Mouse (Mus musculus): Measurements from ENCODE around the gene Sgsh. TPM values are rescaled to one million over a fixed set of nuclear protein-coding genes. Genes with fewer than 3 reads are reported as not detected.
A peak's percentile ranks its signal among the peaks of the same experiment; 100 is the strongest.
"Not testable (repeated sequence)": the region's sequence is repeated elsewhere in the genome, so short reads cannot be mapped to it uniquely, and the experiment has no call there.

Sgsh gene
- 1 to 10 TPM; 7.0 to 7.7 TPM for total RNA-seq (2021)

DNA sequence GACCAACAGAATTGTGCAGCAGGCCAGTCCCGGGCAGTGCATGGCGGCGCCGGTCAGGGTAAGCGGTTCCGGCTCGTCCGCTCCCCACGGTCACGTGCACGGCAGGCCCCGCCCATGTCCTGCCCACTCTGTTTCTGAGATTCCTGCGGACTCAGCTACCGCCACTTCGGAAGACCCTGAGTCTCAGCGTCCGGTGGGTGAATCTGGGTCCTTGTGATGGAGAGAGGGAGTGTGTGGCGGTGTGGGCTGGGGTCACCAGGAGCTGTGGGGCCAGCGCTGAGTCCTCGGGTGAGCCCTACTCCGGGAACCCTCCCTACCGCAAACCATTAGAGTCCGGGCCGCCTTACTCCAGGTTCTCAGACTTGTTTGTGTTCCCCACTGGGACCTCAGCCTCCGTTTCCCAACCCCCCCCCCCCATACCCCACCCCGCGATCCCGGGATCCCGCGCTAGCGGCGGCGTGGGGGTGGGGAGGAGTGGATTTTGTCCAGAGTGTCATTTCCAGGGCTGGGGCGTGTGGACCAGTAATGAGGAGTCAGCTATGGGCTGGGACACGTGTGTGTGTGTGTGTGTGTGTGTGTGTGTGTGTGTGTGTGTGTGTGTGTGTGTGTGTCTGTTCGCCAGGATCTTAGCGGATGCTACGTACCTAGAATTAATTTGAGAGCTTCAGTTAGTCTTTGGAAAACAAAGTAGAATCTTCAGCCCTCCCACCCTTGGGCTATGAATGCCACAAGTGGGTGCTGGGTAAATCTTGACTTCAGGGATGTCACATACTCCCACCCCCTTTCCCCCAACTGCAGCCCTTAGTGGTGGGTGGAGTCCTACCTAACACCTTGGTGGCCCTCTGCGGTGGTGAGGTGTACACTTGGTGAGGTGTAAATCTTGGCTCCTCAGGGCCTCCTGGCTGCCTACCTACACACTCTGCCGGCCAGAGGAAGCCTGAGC is at the start of gene Sgsh, which contains the start of gene Slc26a11:
TSS of gene Sgsh (minus strand) at position 94 of the 943 bp plus-strand sequence.
TSS of gene Slc26a11 (plus strand) at position 115 of the 943 bp plus-strand sequence.
- peak; percentile 91 for DNase-seq

DNA sequence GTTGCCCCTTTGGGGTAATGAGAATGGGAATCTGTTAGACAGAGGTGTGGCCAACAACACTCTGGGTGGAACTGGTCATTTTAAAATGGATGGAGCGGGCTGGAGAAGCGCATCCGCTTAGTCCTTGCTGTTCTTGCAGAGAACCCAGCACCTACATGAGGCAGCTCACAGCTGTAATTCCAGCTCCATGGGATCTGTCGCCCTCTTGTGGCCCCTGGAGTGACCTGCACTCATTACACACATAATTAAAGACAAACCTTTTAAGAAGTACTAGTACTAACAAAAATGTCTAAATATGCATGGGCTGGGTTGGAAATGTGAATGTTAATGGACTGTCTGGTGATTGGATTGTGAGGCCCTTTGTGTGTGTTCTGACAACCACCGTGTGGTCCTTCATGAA is 49.3 kb upstream of the Sgsh start:
- peak; percentile 41 for DNase-seq

DNA sequence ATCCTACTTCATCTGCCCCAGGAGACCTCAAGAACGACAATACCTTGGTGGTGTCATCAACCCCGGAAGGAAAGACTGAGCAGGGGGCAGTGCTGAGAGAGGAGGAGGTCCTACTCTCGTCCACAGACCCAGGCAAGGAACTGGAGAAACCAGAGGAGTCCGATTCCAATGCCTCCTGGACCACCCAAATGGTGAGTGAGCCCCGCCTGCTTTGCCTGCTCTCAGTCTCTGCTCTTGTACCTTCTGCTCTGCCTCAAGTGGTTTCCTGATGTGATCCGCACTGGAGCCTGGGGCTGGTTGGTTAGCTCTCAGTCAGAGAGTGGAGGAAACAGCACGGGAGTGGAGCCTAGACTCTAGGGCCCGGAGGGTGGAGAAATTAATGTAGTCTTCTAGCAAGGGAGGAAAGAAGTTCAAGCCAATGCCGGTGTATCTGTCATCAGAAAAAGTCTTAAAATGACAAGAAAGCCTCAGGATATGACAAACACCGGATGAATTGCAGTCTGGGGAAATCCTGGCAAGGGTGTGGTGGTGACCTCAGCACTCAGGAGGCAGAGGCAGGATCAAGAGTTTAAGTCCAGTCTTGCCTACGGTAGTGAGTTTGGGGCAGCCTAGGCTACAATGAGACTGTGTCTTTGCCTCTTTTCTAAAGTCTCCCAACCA is 47.3 kb upstream of the Sgsh start:
- DNase-seq = no peak

DNA sequence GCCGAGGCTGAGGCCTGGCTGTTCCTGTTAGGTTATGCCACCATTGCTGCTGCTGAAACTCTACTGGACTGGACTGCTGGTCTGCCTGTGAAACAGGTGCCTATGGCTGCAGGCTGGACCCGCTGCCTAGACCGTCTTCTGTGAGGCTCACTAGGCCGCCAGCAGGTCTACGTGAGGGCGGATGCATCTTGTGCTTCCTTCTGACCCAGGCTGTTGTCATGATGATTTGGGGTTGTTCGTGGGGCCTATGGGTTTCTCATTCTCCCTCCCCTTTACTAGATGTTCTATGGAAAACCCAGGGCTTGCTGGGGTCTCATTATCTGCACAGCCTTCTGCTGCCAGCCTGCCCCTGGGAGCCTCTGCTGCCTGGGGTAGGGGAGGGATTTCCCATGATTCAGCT is 41.1 kb upstream of the Sgsh start:
- DNase-seq = no peak

DNA sequence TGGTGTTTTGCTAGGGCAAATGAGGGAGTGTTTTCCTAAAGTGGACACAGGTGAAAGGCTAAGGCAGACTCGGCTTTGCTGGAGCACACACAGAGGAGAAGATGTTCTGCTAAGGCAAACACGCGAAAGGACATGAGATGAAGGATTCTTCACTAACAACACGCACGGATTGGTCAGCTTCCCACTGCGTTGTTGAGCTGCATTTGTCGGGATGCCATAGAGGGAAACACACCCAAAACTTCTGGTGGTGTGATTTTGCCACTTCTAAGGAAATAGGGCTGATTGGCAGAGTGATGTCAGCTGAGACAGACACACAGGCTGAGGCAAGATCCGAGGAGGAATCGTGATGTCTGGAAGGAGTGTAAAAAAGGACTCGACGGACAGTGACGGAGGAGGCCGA is 40.6 kb upstream of the Sgsh start:
- DNase-seq = no peak

DNA sequence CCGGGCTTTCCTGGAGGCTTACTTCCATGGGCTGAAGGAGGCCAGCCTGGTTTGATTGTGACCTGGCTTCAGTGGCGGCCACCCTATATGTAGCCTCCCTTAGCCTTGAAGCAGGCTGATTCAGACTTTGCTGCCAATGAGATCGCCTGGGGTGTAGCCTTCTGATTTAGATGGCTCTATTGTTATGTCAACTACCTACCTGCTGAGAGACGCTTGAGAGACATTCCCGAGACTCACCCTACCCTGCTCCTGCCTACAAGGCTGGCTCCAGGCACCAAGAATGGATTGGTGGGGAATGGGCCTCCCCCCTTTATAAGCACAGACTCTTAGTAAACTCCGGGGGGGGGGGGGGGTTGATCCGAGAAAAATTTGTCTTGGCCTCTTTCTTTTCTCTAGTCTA is 40.1 kb upstream of the Sgsh start:
- DNase-seq = no peak

DNA sequence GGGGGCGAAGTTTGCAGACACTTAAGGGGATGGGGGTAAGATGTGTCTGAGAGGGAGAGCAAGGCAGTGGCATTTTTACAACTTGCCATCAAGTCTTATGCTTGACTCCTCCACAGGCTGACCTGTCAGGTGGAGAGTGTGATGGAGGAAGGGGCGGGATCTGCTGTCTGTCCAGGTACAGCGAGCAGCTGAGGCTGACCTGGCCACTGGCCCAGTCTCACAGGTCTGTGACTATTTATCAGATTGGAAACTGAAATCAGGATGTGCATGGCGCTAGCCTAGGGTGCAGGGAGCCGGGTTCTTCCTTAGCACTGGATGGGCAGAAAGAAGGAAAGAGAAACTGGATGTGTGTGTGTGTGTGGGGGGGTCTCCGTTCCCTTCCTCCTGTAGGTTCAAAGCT is 38.9 kb upstream of the Sgsh start:
- no peak for DNase-seq

DNA sequence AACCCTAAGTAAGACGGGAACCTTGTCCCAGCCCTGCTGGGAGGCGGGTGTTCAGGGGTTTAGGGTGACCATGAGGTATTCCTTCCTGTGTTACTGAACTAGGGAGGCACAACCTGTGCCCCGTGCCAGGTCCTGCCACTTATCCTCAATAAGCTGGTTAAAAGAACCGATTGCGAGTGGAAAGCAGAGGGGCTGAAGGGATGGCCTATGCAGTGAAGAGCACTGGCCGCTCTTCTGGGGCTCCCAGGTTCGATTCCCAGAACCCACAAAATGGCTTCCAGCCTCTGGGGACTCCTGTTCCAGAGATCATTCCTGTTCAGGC is 38.1 kb upstream of the Sgsh start:
- no peak for DNase-seq

DNA sequence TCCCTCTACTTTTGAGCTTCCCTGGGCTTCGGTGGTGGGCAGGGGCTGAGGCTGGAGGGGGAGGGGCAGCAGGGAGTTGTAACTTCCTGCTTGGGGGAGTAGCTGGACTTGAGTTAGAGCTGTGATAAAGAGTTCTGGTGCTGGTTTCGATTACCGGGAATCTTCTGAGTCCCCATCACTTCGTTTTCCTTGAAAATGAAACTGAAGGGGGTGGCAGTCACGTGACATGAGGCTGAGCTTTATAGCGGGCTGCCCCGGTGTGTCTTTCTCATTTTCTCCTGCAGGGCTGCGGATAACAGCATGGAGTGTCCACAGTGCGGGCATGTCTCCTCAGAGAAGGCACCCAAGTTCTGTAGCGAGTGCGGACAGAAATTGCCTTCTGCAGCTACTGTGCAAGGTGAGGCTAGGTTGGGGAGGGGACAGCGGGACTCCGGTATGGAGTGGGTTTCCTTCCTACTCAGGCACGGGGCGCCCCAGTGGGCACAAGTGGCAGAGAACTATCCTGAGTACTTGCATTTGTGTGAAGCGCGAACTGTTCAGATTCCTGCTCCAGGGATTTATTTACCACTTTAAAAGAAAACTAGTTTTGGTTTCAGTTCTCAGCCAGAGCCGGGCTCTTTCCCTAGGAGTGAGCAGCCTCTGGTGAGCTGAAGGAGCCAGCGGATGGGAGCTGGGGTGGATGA is 37.6 kb upstream of the Sgsh start, which contains the start of gene Rnf213:
TSS of gene Rnf213 (plus strand) at position 301 of the 683 bp plus-strand sequence.
- DNase-seq = peak; percentile 71

DNA sequence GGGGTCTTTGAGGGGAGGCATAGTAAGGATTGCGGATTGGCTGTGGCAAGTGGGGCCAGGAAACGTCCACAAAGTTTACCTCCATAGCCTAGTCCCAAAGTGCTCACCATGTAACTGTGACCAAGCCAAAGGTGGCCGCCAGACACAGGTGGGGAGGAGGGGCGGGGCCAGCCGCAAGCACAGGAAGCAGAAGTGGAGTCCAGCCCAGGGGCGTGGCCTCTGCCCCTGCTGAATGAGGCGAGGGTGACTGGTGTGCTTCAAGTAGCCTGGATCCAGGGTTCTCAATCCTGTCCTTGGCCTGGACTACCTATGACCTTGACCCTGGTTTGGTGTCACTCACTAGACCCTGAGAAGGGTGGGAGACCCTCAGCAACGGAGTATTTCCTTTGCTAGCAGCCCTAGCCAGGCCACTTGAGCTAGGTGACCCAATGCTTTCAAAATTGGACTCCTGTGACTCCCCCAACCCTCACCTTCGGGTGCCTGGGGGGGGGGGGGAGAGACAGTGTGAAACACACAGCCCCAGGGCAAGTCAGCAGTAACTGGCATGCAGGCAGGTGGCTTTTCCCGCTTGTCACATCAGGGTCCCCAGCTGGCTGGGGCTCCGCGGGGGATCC is 36.8 kb upstream of the Sgsh start:
- DNase-seq = peak; percentile 68

DNA sequence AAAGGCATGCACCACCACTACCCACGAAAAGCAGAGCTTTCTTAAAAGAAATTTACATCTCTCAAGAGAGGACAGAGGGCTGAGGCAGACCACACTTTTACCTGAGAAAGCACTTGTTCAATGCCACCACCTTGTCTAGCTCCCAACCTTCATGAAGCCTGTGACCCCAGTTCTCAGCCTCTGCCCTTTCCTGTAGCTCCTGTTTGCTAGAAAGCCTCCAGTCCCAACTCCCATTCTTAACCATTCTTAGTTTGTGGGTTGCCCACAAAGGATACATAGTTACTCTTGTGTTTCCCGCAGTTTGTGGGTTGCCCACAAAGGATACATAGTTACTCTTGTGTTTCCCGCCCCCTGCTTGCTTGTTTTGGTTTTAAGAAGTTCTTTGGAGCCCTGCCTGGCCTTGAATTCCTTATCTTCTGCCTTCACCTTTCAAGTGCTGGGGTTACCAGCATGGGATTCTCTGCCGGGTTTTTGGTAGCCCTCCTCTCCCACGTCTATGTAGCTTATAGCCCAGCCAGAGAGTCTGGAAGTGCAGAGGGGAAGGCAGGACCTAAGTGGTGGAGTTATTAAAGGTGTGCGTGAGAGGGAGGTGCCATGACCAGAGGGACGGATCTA is 36.2 kb upstream of the Sgsh start:
- no peak for DNase-seq

DNA sequence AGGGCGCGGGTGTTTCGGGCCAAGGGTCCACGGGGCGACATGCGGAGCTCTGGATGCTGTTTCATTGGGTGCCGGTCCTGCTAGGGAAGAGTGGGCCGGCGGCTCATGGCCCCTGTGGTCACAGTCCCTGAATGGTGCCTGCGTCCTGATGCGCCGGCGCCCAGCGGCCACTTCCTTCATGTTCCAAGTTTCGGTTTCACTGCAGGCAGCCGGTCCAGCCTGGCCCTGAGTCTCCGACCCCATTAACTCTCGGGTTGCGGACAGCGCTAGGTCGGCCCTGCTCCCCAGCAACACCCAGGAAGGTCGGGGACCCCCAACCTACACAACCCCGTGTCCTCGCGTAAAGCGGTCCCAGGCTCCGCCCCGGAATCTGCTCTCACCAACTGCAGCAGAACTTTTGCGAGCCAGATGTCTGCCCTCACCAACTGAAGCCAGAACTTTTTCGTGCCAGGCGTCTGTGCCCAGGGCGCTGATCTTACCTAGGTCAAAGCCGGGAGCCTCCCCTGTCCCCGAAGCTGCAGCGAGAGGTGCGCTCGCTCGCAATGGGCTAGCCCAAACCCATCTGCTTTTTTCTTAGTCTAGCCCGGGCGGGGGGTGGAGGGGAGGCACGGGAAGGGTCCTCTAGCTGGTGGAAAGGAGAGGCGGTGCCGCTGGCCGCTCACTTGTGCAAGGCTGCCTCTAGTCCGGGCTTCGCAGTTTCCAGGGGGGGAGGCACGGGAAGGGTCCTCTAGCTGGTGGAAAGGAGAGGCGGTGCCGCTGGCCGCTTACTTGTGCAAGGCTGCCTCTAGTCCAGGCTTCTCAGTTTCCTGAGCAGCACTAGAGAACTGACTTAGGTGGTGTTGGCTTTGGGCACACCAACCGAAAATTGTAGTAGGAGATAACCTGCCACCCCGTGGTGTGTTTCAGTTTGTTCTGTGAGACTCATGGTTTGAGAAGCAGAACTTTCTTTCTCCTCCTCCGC is 35.2 kb upstream of the Sgsh start:
- peak; percentile 76 for DNase-seq

DNA sequence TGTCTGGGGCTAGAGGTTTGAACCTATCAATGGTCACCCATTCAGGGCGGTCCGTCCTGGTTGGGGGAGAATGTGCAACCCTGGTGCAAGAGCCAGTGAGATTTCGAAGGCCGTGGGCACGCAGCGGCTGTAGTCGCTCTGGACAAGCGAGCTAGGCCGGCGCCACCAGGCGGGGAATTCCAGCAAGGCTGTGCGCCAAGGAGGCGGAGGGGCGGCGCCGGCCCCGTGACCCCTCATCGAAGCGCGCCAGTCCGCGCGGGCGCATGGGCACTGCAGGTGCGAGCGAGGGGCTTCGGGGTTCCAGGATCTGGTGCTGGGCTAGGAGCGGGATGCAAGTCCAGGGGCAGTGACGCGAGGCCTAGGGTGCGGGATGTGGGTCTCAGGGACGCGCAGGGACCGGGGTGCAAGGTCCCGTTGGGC is 34.5 kb upstream of the Sgsh start:
- DNase-seq = peak; percentile 90

DNA sequence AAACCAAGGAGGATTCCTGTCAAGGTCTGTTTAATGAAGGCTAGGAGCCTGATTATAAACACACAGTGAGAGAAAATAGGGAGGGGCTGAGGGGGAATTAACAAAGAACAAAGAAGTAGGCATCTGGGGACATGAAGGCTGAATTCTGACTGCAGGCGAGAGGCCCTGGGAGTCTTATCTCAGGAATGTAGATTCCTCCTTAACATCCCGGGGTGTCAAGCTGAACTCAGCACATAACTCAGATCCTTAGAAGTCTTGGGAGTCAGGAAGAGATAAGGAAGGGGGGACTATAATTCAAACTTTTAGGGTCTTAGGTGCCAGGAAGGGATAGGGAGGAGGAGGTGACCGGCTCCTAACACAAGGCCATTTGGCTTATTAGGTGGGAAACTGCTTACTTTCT is 31.9 kb upstream of the Sgsh start:
- DNase-seq = not testable (repeated sequence)

DNA sequence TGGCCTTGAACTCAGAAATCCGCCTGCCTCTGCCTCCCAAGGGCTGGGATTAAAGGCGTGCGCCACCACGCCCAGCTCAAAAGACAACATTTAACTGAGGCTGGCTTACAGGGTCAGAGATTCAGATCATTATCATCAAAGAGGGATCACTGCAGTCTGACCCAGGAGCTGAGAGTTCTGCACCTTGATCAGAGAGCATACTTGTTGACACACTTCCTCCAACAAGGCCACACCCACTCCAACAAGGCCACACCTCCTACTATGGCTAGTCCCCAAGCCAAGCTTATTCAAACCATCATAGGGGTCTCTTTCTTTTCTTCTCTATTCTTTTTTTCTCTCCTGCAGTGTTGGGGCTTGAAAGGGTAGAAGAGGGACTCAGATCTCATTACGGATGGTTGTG is 31.0 kb upstream of the Sgsh start:
- DNase-seq = no peak

DNA sequence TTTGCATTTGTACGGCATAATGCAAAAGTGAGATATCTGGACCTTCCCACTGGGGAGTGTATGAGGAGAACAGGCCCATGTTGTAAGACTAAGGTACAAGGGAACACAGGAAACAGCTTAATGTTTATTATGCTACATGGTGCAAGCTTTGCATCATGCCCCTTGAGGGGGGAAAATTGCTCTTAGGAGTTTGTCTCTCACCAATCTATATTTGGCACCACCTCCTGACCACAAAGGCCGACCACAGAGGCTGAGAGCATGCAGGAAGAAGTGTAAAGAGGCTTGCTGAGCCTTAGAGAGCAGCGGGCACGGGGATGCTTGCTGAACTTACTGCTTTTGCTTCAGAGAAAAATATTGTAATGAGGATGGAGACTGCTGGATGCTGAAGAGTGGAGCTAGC is 29.6 kb upstream of the Sgsh start:
- DNase-seq = no peak

DNA sequence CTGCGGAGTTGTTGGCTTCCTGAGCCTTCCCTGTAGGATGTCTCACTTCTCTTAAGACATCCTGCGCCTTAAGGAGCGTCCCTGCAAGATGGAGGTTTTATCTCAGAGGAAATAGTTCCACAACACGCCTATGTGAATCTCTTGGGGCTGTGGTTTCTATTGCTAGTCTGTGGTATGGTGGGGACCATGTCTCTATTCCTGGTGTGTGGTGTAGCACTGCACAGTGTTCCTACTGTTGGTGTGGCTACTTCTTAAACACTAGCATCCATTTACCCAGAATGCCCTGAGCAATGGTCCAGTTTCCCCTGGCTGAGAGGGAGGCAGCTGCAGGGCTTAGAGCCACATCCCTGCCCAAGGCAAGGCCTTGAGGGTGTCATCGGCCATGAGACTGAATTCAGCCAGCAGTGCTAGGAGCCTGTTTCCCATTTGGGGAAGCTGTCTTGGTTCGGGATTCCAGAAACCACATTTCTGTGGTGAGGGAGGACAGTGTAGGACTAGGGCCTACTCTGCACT is 27.1 kb upstream of the Sgsh start:
- DNase-seq = no peak

DNA sequence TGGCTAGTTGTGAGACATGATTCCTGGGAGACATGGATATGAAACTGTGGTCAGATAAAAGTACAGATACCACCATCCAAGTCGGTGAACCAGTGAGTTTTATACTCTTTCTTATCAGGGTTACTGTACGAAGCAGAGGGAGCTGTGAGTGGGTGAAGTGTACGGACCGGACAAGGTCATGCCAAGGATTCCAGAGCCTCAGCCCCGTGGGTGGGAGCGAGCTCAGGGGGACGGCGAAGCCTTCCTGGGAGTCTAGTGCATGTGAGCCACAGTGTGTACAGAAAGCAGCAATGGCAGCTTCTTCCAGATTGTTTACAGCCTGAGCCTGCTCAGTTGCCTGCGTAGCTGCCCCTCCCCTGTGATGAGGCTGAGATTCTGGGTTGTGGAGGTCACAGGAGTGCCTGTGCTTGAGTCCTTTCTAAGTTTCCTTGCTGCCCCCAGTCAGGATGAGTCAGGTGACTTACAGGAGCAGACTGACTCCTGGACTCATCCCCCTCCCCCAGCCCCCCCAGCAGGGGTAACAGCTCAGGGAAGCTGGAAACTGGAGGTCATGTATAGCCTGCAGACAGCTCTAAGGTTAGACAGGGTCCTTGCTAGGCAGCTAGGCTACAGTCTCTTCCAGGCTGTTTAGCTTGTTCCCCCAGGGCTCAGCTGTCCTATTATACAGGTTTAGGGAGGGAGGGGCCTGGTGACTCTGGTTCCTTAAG is 26.4 kb upstream of the Sgsh start:
- DNase-seq = no peak

DNA sequence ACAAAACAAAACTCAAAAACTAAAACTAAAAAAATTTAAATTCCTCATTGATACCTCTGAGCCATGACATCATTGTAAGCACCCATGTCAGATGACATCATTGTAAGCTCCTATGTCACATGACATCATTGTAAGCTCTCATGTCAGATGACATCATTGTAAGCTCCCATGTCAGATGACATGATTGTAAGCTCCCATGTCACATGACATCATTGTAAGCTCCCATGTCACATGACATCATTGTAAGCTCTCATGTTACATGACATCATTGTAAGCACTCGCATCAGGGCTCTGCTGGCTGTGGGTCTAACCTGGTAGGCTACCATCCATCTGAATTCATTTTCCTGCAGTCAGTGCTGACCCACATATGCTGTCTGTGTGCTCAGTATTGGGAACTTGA is 23.2 kb upstream of the Sgsh start:
- DNase-seq = no peak

DNA sequence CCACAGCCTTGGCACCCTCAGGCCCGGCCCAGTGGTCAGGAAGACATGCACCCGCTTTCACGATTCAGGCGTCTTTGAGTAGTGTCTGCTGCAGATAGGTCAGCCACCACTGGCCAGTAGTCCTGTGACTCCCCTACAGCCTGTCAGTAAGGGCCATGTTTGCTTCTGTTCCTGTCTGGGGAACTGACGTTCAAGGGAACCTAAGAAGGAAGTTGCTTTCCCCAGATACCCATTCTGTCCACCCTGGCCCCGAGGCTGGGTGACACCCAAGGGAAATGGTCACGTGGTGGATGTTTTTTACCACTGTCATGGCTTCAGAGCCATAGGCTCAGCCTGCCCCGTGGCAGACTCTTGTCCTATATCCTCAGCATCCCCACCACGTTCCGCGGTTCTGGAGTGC is 22.0 kb upstream of the Sgsh start:
- DNase-seq = no peak

All from heart, postnatal 4 days (tissue).